Comparison of ENCODE assay signal across 15 mouse cellular contexts in the genomic region with DNA sequence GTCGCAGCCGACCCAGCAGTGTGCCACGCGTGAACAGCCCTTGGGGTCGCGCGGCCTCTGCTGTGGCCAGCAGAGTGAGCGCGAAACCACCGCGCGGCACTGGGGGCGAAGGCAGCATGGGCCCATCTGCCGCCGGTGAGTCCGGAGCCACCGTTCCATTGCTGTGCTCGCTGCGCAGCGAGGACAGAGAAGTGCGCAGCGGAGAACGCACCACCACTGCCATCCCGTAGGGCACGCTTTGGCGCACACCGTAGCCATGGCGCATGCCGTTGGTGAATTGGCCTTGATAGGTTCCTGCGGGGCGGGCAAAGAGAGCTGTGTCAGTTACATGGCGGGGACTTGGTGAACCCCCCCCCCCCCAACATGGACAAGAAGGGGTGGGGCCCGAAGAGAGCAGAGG. TPM values are rescaled to one million over a fixed set of nuclear protein-coding genes. Genes with fewer than 3 reads are reported as not detected.
A peak's percentile ranks its signal among the peaks of the same experiment; 100 is the strongest.
DNase-seq lines count a peak whose midpoint lies in the region; ATAC-seq lines count a peak whose summit lies in the region.
"Had no signal": no experiment of that assay in that cellular context is flagged by ENCODE, and none has a peak within 500 bp of the region (broad histone marks: within the 10 kb centered on the region; RNA-seq: fewer than 3 reads in every experiment).

No protein-coding gene starts in this region.

- peaks cover 22% of the 10 kb centered on the region; the same call in 1 of the 2 replicates for H3K36me3 ChIP-seq in heart, embryonic 15.5 days
- no peaks in the 10 kb centered on the region for H3K36me3 ChIP-seq in midbrain, embryonic 15.5 days (replicated peaks)
- H3K36me3 ChIP-seq in midbrain, embryonic 16.5 days (ENCODE audit: control insufficient read depth, insufficient read depth, low read length) = no peaks in the 10 kb centered on the region
- no peaks in the 10 kb centered on the region for H3K36me3 ChIP-seq in embryonic facial prominence, embryonic 13.5 days
- no peaks in the 10 kb centered on the region for H3K36me3 ChIP-seq in neural tube, embryonic 15.5 days

- no peak for DNase-seq in heart, postnatal 14 days
- no peak for DNase-seq in adrenal gland, adult 18-20 months (ENCODE audit: low spot score in 2 of 2)
- DNase-seq: cerebellum, postnatal 25 days; gastrocnemius, postnatal 14 days; lung, postnatal 10 days; right cerebral cortex, adult 18-20 months had no signal

- H3K4me2 ChIP-seq in heart, embryonic 15.5 days = 0 out of 2 replicates have a peak overlapping the region, but pooled peaks have one; percentile 46
- H3K4me2 ChIP-seq in midbrain, embryonic 15.5 days = peak overlapping the region; percentile 33
- no peak overlapping the region; the same call in 1 of the 2 replicates for H3K4me2 ChIP-seq in midbrain, embryonic 16.5 days (ENCODE audit: low read length)
- peak overlapping the region; percentile 27 for H3K4me2 ChIP-seq in embryonic facial prominence, embryonic 13.5 days
- H3K4me2 ChIP-seq in neural tube, embryonic 15.5 days = peak overlapping the region; percentile 28; the same call in 1 of the 2 replicates

- intact Hi-C loops in heart, postnatal 14 days (cut with DNase I) = loop anchor here (2.0 kb wide), 1 partner anchor 15 kb away; no protein-coding TSS in a partner anchor

- H3K9me3 ChIP-seq in heart, embryonic 15.5 days (replicated peaks) = no peaks in the 10 kb centered on the region
- H3K9me3 ChIP-seq in midbrain, embryonic 15.5 days = no peaks in the 10 kb centered on the region
- no peaks in the 10 kb centered on the region for H3K9me3 ChIP-seq in midbrain, embryonic 16.5 days (replicated peaks; ENCODE audit: control insufficient read depth, low read length, poor library complexity, severe bottlenecking)
- H3K9me3 ChIP-seq in embryonic facial prominence, embryonic 13.5 days = no peaks in the 10 kb centered on the region; the same call in 1 of the 2 replicates
- no peaks in the 10 kb centered on the region for H3K9me3 ChIP-seq in neural tube, embryonic 15.5 days (replicated peaks)

- H3K27ac ChIP-seq in heart, embryonic 15.5 days = peak overlapping the region; percentile 63
- H3K27ac ChIP-seq in midbrain, embryonic 15.5 days = no peak overlapping the region
- no peak overlapping the region for H3K27ac ChIP-seq in midbrain, embryonic 16.5 days (ENCODE audit: low read length)
- H3K27ac ChIP-seq in embryonic facial prominence, embryonic 13.5 days = no peak overlapping the region
- H3K27ac ChIP-seq in neural tube, embryonic 15.5 days (replicated peaks) = no peak overlapping the region
- H3K27ac ChIP-seq: kidney, postnatal 0 days had no signal

- H3K9ac ChIP-seq in heart, embryonic 15.5 days = peak overlapping the region; percentile 3
- no peak overlapping the region for H3K9ac ChIP-seq in midbrain, embryonic 15.5 days
- no peak overlapping the region for H3K9ac ChIP-seq in midbrain, embryonic 16.5 days (ENCODE audit: low read depth, low read length)
- no peak overlapping the region for H3K9ac ChIP-seq in embryonic facial prominence, embryonic 13.5 days
- no peak overlapping the region for H3K9ac ChIP-seq in neural tube, embryonic 15.5 days (replicated peaks)

- H3K4me3 ChIP-seq in heart, embryonic 15.5 days = no peak overlapping the region
- no peak overlapping the region for H3K4me3 ChIP-seq in midbrain, embryonic 15.5 days
- H3K4me3 ChIP-seq in midbrain, embryonic 16.5 days (ENCODE audit: low read depth, low read length) = no peak overlapping the region
- H3K4me3 ChIP-seq in embryonic facial prominence, embryonic 13.5 days = peak overlapping the region; percentile 4
- no peak overlapping the region for H3K4me3 ChIP-seq in neural tube, embryonic 15.5 days (replicated peaks)
- H3K4me3 ChIP-seq: erythroblast, embryonic 14.5 days had no signal

- peaks cover 16% of the 10 kb centered on the region; the same call in 1 of the 2 replicates for H3K27me3 ChIP-seq in heart, embryonic 15.5 days
- peaks cover 29% of the 10 kb centered on the region for H3K27me3 ChIP-seq in midbrain, embryonic 15.5 days (replicated peaks)
- H3K27me3 ChIP-seq in midbrain, embryonic 16.5 days (ENCODE audit: control insufficient read depth, insufficient read depth, low read depth, low read length) = peaks cover 20% of the 10 kb centered on the region
- peaks cover 40% of the 10 kb centered on the region for H3K27me3 ChIP-seq in embryonic facial prominence, embryonic 13.5 days
- peaks cover 53% of the 10 kb centered on the region for H3K27me3 ChIP-seq in neural tube, embryonic 15.5 days (replicated peaks)

- ATAC-seq in heart, embryonic 15.5 days (replicated peaks; ENCODE audit: insufficient number of reproducible peaks, insufficient read depth, low FRiP score, low read depth) = no peak
- no peak for ATAC-seq in midbrain, embryonic 15.5 days (replicated peaks)
- ATAC-seq in midbrain, embryonic 16.5 days = no peak
- no peak for ATAC-seq in embryonic facial prominence, embryonic 13.5 days (ENCODE audit: insufficient number of reproducible peaks, insufficient read depth, low FRiP score, low TSS enrichment, low read depth)
- no peak for ATAC-seq in neural tube, embryonic 15.5 days (ENCODE audit: low FRiP score)
- ATAC-seq: activated CD4-positive, CD25-positive, alpha-beta regulatory T cell, adult 4 months had no signal

- H3K4me1 ChIP-seq in heart, embryonic 15.5 days (replicated peaks) = peaks cover 71% of the 10 kb centered on the region
- no peaks in the 10 kb centered on the region for H3K4me1 ChIP-seq in midbrain, embryonic 15.5 days
- H3K4me1 ChIP-seq in midbrain, embryonic 16.5 days (ENCODE audit: control insufficient read depth, insufficient read depth, low read length) = no peaks in the 10 kb centered on the region
- 0 out of 2 replicates have a peak, but pooled peaks cover 5% of the 10 kb centered on the region for H3K4me1 ChIP-seq in embryonic facial prominence, embryonic 13.5 days
- peaks cover 6% of the 10 kb centered on the region; the same call in 1 of the 2 replicates for H3K4me1 ChIP-seq in neural tube, embryonic 15.5 days

- WGBS in heart, embryonic 15.5 days = 39% methylated on average over 33 of the region's 33 CpGs
- WGBS in midbrain, embryonic 15.5 days = 37% methylated on average over 32 of the region's 33 CpGs
- WGBS in midbrain, embryonic 16.5 days = 40% methylated on average over 32 of the region's 33 CpGs
- WGBS in embryonic facial prominence, embryonic 13.5 days = 42% methylated on average over 33 of the region's 33 CpGs
- WGBS in neural tube, embryonic 15.5 days = 45% methylated on average over 33 of the region's 33 CpGs

RNA-seq across cellular contexts. Expression of gene Jph2, which starts 21.7 kb away (rescaled TPM):
- polyA plus RNA-seq in heart, embryonic 15.5 days (2015; fragmentation: Nextera tagmentation; extraction: Ambion mirVana) = 41.0 and 47.7 TPM in 2 replicates
- total RNA-seq in heart, postnatal 14 days (2021) = 100 to 1,000 TPM; 401 to 402 TPM
- 0.93 and 0.94 TPM in 2 replicates for polyA plus RNA-seq in midbrain, embryonic 15.5 days (2015; fragmentation: Nextera tagmentation; extraction: Ambion mirVana)
- 0.82 and 1.1 TPM in 2 replicates for polyA plus RNA-seq in midbrain, embryonic 16.5 days (2015; fragmentation: Nextera tagmentation; extraction: Ambion mirVana)
- 0.45 and 0.72 TPM in 2 replicates for polyA plus RNA-seq in embryonic facial prominence, embryonic 13.5 days (2015; fragmentation: Nextera tagmentation; extraction: Ambion mirVana)
- 0.96 and 2.0 TPM in 2 replicates for polyA plus RNA-seq in neural tube, embryonic 15.5 days (2015; fragmentation: Nextera tagmentation; extraction: Ambion mirVana)
- total RNA-seq in adrenal gland, adult 18-20 months (2021) = 1 to 10 TPM; 4.4 to 6.5 TPM
- total RNA-seq: CH12.LX had no signal
- polyA plus RNA-seq: activated CD4-positive, CD25-positive, alpha-beta regulatory T cell, adult 4 months; erythroblast, embryonic 14.5 days had no signal

RNA-seq across cellular contexts. Expression of gene Oser1, which starts 48.4 kb away (rescaled TPM):
- 47.5 and 55.9 TPM in 2 replicates for polyA plus RNA-seq in heart, embryonic 15.5 days (2015; fragmentation: Nextera tagmentation; extraction: Ambion mirVana)
- total RNA-seq in heart, postnatal 14 days (2021) = 10 to 100 TPM; 22.3 to 25.3 TPM
- 73.1 and 78.7 TPM in 2 replicates for polyA plus RNA-seq in midbrain, embryonic 15.5 days (2015; fragmentation: Nextera tagmentation; extraction: Ambion mirVana)
- 75.8 and 80.0 TPM in 2 replicates for polyA plus RNA-seq in midbrain, embryonic 16.5 days (2015; fragmentation: Nextera tagmentation; extraction: Ambion mirVana)
- polyA plus RNA-seq in embryonic facial prominence, embryonic 13.5 days (2015; fragmentation: Nextera tagmentation; extraction: Ambion mirVana) = 92.1 and 99.5 TPM in 2 replicates
- polyA plus RNA-seq in neural tube, embryonic 15.5 days (2015; fragmentation: Nextera tagmentation; extraction: Ambion mirVana) = 72.6 and 82.1 TPM in 2 replicates
- 10 to 100 TPM; 37.1 to 43.6 TPM for total RNA-seq in adrenal gland, adult 18-20 months (2021)

Comparison
In these comparisons a context has a peak if more than half of its experiments do, and no peak if none do; other contexts are left out.
1. RNA of gene Jph2, which starts 21.7 kb away (polyA plus RNA-seq): 41.0 to 47.7 TPM in heart, embryonic 15.5 days; 0.82 to 1.1 TPM in midbrain, embryonic 16.5 days, 0.96 to 2.0 TPM in neural tube, embryonic 15.5 days, 0.93 to 0.94 TPM in midbrain, embryonic 15.5 days and 0.45 to 0.72 TPM in embryonic facial prominence, embryonic 13.5 days; every median in the first group is over 10 times any median in the second.